Mouse (Mus musculus): ENCODE measurements around the gene Cdyl.

Cdyl gene

DNA sequence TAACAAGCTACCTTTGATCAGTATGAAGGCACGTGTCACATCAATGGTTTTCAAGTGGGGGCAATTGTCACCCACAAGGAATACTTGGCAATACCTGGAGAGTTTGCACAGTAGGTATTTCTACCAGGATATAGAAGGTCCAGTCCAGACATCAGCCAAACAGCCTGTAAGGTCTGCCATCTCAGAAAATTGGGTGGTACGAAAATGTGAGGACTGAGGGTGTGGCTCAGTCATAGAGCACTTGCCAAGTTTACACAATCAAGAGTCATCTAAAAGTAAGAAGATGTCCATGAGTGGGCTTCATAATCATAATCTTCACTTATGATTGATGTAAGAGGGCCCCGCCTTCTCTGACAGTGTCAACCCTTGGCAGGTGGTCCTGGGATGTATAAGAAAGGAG, 29.9 kb downstream of the Cdyl start:
- DNase-seq (ENCODE audit: low read depth, low spot score), result no peak

DNA sequence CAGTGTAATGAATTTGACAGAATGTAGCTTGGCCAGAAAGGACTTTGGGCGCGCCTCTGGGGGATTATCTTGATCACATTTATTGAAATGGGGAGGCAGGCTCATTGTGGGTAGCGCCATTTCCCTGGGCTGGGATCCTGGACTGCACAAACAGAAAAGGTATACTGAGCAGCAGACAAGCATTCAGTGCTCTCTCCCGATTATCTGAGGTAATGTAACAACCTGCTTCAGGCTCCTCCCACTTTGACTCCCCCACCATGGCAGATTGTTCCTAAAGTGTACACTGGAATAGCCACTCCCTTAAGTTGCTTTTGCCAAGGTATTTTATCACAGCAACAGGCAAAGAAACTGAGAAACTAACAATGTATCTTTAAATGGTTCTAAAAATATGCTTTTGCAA, 58.0 kb downstream of the Cdyl start:
- no peak for DNase-seq (ENCODE audit: low read depth, low spot score)

DNA sequence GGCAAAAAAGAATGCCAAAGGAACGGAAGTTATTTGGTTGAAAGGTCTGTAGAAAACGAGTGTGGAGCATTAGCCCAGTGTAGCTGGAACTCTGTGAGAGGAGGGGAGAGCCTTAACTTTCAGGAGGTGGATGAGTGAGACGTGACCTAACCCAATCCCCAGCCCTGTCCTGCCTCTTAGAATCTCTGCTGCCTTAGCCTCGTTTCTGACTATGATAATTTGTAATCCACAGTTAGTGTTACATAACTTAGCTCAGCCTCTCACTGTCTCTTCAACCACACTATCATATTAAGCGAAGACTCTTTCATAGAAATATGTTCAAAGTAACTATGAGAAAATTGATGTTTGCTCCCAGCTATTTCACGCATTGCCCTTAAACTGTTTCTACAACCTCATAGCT, 59.9 kb downstream of the Cdyl start:
- DNase-seq (ENCODE audit: low read depth, low spot score), result no peak

DNA sequence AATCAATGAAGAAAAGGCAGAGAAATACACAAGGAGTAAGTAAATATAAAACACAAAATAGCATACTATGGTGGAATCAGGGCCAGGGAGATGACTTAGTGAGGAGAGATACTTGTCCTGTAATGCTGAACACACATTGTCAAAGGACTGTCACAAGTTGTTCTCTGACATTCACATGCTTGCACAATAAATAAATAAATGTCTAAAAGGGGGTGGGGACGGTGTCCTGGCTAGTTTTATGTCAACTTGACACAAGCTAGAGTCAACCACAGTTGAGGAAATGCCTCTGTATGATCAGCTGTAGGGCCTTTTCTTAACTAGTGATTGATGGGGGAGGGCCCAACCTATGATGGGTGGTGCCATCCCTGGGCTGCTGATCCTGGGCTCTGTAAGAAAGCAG, 63.4 kb downstream of the Cdyl start:
- DNase-seq (ENCODE audit: low read depth, low spot score), result no peak

DNA sequence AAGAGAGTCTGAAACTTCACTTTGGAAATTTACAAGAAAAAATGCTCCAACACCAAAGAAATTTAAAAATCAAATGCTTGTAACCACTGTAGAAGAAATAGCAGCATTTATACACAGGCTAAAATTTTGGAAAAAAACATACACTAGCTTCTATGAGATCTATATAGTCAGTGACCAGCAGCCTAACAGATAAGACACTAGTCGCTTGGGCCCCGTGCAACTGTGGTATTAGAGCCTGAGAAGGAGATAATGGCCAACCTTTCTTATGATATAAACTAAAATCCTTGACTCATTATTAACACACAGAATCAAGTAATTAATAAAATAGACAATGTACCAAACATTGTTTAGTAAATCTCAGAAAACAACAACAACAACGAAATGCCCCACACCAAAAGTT, 66.4 kb downstream of the Cdyl start:
- DNase-seq (ENCODE audit: low read depth, low spot score), result no peak

DNA sequence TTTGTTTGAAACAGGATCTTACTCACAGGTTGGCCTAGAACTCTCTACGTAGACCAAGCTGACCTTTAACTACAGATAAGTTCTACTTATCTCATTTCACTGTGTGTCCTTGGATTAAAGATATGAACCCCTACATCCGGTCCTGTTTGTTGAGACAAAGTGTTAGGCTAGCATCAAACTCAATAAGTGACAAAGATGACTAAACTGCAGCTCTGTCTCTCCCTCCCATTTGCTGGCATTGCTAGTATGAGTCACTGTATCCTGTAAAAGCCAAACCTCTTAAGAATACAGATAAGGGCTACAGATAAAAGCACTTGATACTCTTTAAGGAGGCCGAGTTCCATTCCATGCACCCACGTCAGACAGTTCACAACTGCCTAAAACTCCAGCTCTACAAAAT, 72.5 kb downstream of the Cdyl start:
- no peak for DNase-seq (ENCODE audit: low read depth, low spot score)

DNA sequence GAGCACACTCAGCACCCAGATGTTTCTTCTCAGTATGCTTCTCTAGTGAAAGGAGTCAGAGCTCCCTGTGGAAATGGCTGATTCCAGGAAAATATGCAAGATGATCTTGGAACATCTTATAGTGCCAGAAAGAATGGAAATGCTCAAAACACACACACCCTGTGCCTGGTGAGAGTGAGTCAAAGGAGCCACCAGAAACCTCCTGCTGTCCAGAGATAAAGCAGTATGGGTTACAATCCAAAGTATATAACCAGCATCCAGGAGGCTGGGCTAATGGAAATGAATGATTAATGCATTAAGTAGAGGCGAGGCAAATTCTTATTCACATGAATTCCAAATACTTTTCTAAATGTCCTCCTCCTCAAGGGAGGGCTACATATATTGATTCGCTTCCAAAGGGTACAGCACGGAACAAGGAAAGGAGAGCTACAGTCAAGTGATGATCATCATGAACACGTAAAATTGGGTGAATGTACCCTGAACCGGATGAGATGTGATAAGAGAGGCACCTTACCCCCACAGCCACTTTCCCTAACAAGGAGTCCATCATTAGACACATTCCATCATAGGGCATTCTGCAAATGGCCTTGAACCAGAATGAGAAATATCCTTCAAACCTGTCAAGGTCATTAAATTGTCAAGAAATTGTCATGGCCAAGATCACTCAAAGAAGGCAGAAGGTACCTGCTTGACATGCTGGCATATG, 73.4 kb downstream of the Cdyl start:
- no peak for DNase-seq (ENCODE audit: low read depth, low spot score)

DNA sequence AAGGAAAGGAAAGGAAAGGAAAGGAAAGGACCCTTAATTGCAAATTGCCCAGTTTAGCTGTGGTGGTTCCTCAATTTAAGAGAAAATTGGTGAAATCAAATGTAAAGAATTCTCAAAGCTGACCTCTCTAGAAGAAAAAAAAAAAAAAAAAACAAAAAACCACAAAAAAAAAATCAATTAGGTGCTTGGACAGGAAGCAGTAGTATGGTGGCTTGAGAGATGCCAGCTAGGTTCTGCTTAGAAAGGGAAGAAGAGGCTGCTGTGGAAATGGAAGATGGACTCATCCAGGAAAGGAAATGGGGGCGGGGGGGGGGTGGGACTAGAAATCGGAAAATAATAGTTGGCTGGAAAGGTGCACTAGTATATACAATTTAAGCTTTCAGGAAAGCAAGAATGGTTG, 77.9 kb downstream of the Cdyl start:
- DNase-seq (ENCODE audit: low read depth, low spot score), result no peak

DNA sequence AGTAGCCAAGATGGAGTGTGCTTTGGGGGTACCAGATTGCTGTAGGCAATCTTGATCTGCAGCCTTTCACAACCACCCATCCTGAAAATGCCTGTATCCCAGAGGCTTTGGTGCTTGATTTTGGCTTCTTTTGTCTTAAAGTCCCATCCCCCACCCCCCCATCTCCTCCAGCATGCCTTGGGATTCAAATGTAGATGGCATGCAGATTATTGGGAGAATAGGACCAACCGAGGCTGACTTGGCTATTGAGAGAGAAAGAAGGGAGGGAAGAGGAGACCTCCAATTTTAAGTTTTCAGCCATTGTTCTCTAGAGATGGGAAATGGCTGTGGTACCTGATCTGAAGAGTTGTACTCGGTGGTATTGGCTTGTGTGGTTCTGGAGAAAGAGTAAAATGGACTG, 78.6 kb downstream of the Cdyl start:
- no peak for DNase-seq (ENCODE audit: low read depth, low spot score)

DNA sequence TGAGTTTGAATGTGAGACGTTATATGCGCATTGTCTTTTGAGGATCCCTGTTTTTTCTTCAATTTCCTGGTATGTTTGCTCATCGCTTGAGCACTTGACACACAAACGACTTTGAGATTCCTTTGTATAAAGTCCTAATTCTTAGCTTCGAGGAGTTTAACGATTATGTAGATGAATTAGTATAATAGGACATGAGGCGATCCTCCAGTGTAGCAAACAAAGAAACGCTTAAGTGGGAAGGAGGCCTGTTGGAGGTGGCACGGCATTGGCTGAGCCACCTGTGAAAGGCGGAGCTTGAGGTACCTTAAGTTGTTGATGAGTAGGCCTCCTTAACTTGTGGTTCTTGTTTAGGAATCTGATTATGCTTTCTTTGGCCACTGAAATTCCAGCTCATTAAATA, 79.8 kb downstream of the Cdyl start:
- no peak for DNase-seq (ENCODE audit: low read depth, low spot score)

DNA sequence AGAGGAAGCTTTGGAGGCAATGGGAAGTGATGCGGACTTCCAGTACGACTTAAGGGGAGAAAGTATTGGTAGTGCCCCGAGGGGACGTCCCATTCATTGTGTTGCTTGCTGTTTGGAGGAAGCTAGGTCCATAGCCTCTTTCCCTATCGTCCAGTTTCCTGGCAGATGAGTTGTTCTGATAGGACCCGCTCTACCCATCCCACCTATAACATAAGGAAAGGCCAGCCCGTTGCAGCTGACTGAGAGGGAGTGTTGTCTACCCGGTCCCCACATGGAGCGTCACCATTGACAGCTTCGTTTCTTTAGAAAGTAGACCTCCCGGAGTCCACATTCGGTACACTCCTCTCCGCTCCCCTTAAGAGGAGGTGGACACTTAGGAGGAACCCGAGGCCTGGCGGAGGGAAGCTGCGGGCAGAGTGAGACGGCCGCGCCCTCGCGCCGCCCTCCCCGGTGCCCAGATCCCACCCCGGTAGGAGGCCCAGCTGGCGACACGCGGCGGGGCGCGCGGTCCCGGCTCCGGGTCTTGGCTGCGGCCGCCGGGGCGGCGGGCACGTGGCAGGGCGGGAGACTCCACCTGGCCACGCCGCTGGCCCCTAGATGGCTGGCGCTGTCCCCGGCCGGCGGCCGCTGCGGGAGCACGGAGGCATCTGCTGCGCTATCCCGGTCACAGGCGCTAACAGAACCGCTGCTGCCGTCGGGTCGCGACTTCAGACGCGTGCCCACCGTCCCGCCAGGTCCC, 80.8 kb downstream of the Cdyl start:
- peak; percentile 49 for DNase-seq (ENCODE audit: low read depth, low spot score)

DNA sequence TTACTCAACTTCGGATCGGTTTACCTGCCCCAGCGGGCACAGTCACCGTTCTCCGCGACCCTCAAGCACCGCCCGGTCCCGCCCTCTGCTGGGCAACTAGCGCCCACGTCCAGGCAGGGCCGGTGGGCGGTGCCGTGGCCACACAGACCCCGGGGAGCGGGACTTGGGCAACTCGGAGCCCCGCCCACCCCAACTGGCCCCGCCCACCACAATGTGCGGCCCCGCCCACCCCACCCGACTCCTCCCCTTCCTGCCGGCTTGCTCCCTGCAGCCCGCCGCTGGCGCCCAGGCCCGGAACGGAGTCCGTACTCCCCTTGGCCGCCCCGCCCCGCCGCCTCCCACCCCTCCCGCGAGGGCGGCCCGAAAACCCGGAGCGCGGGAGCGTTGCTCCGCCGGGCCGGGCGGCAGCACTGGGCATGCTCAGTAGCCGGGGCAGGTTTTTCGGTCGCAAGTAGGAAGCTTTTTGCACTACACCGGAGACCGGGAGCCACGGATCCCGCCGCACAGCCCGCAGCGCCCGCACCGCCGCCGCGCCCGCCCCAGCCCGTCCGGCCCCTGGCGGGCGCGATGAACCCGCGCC, 81.5 kb downstream of the Cdyl start:
- peak; percentile 79 for DNase-seq (ENCODE audit: low read depth, low spot score)

DNA sequence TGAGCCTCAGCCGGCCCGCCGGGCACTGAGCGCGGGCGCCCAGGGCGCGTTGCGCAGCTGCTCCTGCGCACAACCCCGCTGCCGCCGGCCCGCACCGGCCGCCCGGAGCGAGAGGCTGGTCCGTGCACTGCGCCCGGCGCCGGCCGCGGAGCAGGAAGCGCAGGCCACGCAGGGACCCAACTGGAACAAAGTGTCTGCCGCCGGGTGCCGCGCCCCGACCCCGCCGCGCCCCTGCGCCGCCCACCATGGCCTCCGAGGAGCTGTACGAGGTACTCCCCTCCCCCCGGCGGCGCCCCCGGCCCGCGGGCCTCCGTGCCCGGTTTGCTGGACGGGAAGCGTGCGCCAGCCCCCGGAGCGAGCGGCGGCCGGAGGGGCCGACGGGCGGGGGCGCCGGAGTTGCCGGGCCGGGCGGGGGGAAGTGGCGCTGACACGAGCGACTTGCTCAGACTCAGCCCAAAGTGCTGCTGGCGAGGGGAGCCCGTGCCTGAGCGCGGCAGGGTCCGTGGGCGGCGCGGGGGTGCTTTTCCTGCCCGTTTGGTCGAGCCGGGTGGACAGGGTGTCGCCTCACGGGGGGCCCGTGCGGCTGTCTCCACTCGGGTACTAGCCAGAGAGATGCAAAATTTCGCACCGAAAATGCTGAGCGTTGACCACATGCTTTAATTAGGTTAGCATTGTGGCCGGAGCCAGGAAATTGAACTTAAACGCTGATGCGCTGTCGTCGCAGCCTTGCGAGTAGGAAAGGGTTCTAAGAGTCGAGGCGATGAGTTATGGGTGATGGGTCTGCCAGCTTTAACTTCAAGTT, 82.2 kb downstream of the Cdyl start:
- peak; percentile 32 for DNase-seq (ENCODE audit: low read depth, low spot score)

DNA sequence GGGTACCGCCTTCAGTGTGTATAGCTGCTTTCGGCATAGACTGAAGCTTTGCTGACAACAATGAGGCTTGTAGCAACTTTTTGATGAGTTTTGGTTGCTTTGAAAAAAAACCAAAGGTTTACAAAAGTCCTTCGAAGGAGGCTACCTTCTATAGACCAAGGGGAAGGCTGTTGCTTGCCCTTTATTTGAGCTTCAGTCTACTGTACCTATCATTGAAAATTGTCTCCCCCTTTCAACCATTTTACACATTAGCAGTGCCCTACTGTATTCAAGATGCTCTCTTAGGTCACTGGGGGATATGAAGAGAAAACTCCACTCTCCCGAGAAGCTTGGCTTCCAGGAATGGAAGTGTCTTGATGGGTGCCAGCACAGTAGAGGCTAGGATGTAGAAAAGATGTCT, 83.1 kb downstream of the Cdyl start:
- DNase-seq (ENCODE audit: low read depth, low spot score), result no peak

DNA sequence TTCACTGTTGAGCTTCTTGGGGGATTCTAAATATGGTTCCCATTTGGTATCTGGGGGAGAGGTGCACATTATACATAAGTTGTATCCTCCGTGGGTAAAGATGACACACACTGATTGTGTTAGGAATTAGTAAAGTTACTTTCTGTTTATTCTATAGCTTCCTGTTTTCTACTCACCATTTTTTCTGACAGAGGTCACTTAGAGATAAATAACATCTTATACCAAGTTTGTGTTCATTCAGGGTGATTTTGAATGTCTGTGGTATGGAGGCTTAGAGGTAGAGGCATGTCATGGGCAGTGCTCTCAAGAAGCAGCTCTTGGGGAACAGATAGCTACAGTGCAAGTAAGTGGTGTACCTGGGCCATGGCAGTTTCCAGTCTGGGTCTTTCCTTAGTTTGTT, 83.6 kb downstream of the Cdyl start:
- DNase-seq (ENCODE audit: low read depth, low spot score), result no peak

DNA sequence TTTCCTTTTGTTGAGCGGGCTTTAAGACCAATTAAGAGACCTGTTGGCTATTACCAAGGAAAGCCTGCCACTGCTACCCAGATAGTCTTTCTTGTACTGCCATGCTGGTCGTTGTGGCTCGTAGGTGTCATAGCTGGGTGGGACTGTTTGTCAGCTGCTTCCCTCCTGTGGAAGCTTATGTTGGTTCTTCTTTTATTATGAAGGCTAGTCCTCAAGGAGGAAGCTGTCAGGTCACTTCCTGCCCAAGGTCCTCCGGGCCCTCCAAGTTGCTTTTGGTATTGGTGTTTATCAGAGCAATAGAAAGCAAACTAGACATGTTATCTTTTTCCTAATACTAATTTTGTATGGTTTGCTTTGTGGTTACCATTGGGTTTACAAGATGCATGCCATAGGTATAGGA, 89.6 kb downstream of the Cdyl start:
- DNase-seq (ENCODE audit: low read depth, low spot score), result no peak

DNA sequence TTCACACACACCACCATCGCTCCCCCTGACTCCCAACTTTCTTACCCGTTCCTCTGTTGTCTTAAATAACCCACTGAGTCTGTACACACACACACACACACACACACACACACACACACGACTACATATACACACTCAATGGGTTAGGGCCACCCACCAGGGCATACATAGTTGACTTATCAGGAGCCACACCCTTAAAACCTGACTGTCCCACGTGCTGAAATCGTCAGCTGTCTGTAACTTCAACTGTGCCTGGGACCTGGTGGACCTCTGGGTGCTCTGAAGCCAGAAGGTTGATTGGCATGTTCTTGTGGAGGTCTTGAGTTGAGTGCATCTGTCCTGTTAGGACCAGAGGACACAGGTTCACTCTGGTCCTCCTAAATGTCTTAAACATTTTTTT, 90.0 kb downstream of the Cdyl start:
- no peak for DNase-seq (ENCODE audit: low read depth, low spot score)

DNA sequence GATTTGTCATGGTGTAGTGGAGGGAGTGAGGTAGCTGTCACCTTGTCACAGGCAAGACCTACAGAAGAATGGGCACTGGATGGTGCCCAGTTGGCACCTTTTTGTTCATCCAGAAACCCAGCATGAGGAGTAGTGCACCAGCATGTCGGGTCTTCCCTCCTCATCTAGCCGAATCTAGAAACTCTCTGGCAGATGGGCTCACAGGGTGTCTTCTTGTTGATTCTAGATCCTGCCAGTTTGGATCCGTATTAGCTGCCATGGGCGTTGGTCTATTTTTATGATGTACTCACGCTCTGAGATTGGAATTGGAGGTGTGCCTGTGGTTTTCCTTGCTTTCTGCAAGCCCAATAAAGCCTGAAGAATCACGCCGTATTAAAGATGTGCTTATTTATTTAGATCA, 92.4 kb downstream of the Cdyl start:
- DNase-seq (ENCODE audit: low read depth, low spot score), result no peak

DNA sequence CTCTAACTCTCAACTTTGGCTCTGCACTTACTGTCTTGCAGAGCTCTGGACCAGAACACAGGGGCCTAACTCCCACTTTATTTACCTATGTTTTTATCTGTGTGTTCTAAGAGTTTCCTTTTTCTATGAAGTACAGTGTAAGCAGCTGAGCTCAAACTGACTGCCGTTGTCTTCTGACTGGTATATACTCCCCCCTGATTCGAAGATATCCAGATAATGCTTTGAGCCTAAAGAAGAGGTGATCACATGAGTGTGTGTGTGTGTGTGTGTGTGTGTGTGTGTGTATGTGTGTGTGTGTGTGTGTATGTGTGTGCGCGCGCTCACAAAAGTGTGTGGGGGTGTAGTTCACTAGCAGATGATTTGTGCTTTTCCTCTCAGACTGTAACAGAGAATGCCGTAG, 95.4 kb downstream of the Cdyl start:
- no peak for DNase-seq (ENCODE audit: low read depth, low spot score)

DNA sequence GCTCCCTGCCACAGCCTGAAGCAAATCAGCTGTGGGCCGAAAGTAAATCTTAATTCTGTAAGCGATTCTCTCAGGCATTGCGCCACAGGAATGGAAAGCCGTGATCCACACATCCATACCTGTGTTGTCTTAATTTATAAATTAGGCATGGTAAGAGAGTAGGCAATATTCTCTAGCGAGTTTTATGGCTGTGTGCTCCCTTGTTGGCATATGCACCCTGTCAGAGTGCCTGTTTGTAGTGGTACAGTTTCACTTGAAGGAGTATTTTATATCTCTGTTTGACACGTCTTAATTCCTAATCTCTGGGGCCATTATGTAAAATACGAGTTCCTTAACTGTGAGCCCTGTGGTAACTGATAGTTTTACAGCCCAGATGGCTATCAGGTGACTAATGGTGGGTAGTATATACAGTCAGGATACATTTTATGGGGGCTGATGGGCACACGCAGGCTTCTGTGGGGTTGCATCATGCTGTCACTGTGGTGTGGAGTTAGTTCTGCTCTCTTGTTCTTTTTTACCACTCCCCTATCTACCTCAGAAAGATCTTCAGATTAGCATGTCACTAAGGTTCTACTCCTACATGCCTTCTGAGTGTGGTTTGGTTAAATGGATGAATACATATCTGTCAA, 96.1 kb downstream of the Cdyl start:
- DNase-seq (ENCODE audit: low read depth, low spot score), result no peak

DNA sequence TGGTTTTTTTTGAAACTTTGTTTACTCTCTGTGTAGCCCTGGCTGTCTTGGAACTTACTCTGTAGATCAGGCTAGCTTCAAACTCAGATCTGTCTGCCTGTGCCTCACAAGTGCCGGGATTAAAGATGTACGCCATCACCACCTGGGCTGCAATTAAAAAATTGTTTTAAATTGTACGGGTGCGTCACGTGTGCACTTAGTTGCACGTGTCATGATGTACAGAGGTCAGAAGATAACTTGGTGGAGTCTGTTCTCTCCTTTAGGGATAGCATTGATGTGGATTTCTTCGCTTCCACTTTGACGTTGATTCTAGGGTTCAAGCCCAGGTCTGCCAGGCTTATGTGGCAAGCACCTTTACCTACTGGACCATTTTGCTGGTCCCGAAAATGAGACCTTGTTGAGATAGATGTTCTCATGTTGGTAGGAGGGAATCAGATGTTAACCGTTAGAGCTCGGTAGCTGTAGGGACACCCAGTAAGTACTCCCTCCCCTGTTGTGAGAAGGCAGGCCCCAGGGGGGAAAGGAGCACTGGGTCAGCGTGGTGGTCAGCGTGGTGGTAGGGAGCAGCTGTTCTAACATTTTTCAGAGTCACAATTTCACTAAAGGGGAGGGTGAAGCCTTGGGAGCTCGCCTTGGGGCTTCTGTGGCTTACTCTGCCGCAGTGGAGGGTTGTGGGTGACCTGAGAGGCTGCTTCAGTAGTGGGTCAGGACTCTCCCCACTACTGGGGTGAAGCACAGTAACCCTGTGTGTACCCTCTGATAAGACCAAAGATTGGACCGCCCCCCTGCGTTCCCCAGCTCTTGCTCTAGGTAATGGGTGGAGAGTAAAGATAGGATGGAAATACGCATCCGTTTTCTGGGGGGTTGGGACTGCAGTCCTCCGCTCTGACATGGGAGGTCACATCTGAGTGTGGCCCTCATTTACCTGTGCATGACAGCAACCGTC, 97.0 kb downstream of the Cdyl start:
- DNase-seq (ENCODE audit: low read depth, low spot score), result no peak

Measured in retina, adult 2 months (tissue).